Mouse (Mus musculus): ENCODE data around the gene Mbnl2.

Gene Mbnl2

GRCm38 (mm10) chr14:120275246-120276238 lies at the start of gene Mbnl2:
Mbnl2 (plus strand) TSS chr14:120275669.
- in situ Hi-C loops (cut with MboI; ENCODE audit: unreplicated experiment in 2 of 2) = loop anchor here (5.0 to 25.0 kb wide), 8 partner anchors 52 to 1837 kb away; partner anchors contain the start of genes Ipo5 (in 2 of the 2), Cldn10 (in 1 of the 2), Rap2a (in 1 of the 2) and Tm9sf2 (in 1 of the 2)

DNA sequence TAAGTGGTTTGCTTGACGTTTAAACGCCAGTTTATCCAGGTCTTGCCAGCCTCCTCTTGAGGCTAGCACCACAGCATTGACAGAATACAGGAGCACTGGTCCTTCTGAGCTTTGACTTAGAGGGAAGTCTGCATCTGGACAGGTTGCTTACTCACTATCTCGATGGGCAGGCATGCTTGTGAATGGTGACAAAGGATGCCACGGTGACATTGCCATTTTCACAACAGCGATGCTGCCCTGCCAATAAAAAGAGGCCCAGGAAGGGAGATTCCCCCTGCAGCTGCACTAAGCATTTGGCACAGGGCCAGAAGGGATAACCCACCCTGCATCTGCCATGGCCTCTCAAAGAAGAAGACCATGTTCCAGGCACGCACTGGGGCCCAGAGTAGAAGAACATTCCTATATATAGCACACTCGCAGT lies 43.4 kb upstream of the Mbnl2 start:
- in situ Hi-C loops (cut with MboI; ENCODE audit: unreplicated experiment in 2 of 2) = no loop called here

GRCm38 (mm10) chr14:120235610-120236009 lies 39.9 kb upstream of the Mbnl2 start:
- in situ Hi-C loops (cut with MboI; ENCODE audit: unreplicated experiment in 2 of 2) = no loop called here

DNA sequence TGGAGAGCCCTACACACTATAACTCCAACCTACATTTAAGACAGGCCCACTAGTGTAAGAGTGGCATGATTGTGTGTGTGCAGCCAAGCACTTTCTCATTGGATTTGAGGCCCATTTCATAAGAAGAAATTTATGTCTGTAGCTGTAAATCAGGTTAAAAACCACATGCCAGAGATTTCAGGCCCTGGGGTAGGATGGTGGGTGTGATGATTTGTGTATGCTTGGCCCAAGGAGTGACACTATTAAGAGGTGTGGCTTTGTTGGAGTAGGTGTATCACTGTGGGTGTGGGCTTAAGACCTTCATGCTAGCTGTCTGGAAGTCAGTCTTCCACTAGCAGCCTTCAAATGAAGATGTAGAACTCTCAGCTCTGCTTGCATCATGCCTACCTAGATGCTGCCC lies 37.0 kb upstream of the Mbnl2 start:
- in situ Hi-C loops (cut with MboI; ENCODE audit: unreplicated experiment in 2 of 2) = no loop called here

GRCm38 (mm10) chr14:120240209-120240608 lies 35.3 kb upstream of the Mbnl2 start:
- in situ Hi-C loops (cut with MboI; ENCODE audit: unreplicated experiment in 2 of 2) = no loop called here

DNA sequence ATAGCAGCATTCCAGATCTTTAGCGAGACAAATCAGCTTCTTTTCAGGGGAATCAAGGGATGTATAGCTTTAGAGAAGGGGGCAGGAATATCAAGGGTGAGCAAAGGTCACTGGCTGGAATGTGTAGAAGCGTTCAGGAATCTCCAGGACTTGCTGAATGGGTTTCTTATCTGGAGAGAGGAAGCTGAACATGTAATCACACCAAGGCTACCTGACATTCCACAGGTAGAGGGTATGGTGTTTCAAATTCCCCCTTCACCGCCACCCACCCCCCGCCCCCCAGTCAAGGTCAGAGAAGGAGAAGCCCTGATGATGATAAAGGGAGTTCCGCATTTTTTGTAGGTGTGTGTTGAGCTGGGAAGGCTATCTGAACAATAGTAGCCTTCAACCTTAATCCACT lies 32.8 kb upstream of the Mbnl2 start:
- in situ Hi-C loops (cut with MboI; ENCODE audit: unreplicated experiment in 2 of 2) = no loop called here

DNA sequence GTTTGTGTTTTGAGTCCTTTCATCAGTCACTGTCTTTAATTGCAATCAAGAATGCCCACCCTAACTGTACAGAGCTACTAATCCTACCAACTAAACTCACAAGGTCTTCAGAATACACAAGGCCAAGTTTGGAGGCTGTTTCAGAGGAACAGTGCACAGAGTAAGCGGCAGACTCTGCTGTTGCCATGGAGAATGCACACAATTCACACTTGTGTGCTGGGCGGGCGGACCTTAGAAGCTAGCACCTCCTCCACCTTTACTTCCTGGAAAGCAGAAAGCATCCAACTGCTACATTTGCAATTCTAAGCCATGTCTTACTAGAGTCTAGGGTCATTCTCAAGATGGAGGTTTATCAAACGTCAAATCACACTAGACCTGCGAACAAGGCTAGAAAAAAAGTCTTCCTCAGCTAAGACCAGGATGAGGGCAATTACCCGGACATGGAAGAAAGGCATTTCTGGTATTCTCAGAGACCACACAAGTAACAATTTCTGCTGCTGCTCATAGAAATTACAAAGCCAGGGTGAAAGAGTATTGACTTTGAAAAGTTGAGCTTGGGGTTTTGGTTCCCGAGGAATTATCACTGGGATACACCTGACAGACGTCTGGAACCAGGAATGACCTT lies 30.3 kb upstream of the Mbnl2 start:
- in situ Hi-C loops (cut with MboI; ENCODE audit: unreplicated experiment in 2 of 2) = no loop called here

DNA sequence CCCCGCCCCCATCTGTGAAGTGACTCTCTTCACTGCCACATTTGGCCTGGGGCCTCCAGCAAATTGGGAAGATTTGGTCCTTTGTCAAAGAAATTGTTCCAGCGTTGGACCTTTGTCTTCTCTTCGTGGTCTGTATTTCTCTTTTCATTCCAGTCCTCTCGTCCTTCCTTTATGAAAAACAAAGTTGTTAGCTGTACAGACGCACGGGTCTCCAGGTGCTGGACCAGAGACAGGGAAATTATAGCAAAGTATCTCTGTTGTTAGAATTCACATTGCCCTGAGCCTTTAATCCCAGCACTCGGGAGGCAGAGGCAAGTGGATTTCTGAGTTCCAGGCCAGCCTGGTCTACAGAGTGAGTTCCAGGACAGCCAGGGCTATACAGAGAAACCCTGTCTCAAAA lies 22.1 kb upstream of the Mbnl2 start:
- in situ Hi-C loops (cut with MboI; ENCODE audit: unreplicated experiment in 2 of 2) = loop anchor here in 1 of 2 experiments (25.0 kb wide), 1 partner anchor 1241 kb away; no protein-coding TSS in a partner anchor

DNA sequence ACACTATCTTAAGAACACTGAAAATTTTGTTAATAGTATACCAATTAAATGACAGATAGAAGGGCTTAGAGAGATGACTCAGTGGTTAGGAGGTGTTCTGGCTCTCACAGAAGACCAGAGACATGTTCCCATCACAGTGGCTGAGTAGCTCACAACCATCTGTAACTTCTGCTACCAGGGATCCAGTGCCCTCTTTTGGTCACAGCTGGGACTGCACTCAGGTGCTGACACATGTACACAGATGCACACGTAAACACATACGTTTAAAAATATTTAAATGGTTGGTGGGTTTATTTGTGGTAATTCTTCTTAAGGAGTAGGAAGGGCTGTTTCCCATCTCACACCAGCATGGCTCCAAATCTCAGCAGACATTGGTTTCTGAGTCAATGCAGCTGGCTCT lies 19.3 kb upstream of the Mbnl2 start:
- in situ Hi-C loops (cut with MboI; ENCODE audit: unreplicated experiment in 2 of 2) = loop anchor here in 1 of 2 experiments (25.0 kb wide), 1 partner anchor 1244 kb away; no protein-coding TSS in a partner anchor

DNA sequence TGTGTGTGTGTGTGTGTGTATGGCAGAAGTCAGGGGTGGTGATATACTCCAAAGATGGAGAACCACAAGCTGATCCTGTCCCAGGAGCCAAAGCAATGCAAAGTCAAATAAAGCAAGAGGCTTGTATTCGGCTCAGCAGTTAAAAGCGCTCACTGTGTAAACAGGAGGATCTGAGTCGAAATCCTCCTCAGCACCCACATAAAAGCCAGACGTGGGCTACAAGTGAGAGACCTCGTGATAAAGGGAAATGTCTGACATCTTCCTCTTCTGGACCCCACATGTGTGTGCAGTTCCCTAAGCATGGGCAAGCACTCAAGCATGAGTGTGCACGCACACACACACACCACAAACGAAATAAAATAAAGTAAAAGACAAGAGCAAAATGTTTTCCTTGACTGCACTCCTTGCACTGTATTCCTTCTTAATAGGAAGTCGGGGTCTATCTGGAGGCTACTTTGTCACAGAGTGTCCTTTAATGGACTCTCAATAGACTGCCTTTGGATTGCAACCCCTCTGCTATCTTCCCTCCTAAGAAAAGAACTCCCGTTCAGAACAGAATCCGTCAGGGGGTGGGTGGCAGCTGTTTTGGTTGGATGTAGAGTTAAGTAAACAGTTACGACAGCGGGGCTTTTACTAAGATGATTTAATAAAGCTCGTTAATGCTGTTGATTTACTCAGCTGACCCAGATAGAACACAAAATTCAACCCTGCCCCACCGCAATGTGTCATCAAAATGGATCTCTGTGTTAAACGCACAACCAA lies 18.7 kb upstream of the Mbnl2 start:
- in situ Hi-C loops (cut with MboI; ENCODE audit: unreplicated experiment in 2 of 2) = loop anchor here in 1 of 2 experiments (25.0 kb wide), 1 partner anchor 1245 kb away; no protein-coding TSS in a partner anchor

- in situ Hi-C loops (cut with MboI; ENCODE audit: unreplicated experiment in 2 of 2) = loop anchor here in 1 of 2 experiments (25.0 kb wide), 1 partner anchor 1245 kb away; no protein-coding TSS in a partner anchor
Observed at GRCm38 (mm10) chr14:120257483-120257882, 18.0 kb upstream of the Mbnl2 start.

DNA sequence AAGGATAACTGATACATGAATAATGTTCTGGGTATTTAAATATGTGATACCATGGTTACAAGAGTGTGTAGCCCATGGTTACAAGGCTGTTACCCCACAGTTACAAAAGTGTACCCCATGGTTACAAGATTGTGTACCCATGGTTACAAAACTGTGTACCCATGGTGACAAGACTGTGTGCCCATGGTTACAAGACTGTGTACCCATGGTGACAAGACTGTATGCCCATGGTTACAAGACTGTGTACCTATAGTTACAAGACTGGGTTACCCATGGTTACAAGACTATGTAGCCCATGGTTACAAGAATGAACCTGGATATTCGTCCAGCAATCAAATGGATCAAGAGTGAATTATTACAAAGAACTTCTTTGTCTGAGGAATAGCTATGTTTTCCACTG lies 16.0 kb upstream of the Mbnl2 start:
- in situ Hi-C loops (cut with MboI; ENCODE audit: unreplicated experiment in 2 of 2) = loop anchor here in 1 of 2 experiments (25.0 kb wide), 1 partner anchor 1247 kb away; no protein-coding TSS in a partner anchor

DNA sequence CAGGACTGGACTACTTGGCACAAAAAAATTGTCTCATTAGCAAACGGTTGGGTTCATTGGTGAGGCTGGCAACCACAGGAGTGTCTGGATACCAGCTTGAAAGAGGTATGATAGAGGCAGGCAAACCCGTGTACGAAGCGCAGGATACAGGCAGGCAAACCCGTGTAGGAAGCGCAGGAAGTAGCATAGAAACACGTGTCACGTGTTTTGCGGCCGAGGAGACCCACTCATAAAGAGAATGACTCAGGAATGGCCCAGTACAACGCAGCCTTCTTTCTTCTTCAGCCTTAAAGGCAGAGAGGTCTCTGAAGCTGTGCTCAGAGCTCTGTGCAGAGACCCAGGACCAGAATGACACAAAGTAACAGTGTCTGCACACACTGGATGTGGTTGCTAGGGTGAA lies 13.9 kb upstream of the Mbnl2 start:
- in situ Hi-C loops (cut with MboI; ENCODE audit: unreplicated experiment in 2 of 2) = loop anchor here (5.0 to 25.0 kb wide), 2 partner anchors 141 to 1249 kb away; no protein-coding TSS in a partner anchor

- in situ Hi-C loops (cut with MboI; ENCODE audit: unreplicated experiment in 2 of 2) = loop anchor here (5.0 to 25.0 kb wide), 2 partner anchors 139 to 1251 kb away; no protein-coding TSS in a partner anchor
Observed at GRCm38 (mm10) chr14:120262660-120263379, 12.6 kb upstream of the Mbnl2 start.

DNA sequence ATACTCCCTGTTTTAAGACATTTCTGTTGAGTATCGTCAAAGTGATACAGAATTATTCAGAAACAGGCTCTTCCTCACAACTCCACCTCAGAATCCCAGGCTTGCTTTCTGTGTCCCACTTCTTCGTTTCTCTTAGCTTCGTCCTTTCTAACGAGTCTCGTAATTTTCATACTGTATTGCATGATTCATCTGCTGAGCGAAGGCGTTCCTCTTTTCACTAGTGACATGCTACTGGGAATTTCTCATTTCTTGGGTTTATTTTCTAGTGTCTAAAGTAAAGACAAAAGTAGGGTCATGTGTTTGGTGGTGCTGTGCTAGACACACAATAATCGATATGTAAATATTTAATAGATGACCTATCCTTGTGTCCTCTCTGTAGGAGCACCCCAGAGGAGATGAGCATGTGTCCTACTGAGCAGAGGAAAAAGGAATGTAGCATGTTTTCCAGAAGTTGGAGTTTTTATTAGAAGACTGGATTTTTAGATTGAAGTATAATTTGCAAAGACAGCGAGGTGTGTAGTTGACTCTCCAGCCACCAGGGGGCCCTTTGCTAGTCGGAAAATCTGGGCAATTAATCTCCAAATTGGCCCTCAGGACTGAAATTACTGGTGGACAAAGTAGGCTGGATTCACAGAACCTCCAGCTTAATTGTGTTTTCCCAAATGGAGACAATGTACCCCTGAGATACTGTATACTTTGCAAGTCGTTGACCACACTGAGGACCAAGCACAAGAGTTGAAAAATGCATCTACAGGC lies 11.9 kb upstream of the Mbnl2 start:
- in situ Hi-C loops (cut with MboI; ENCODE audit: unreplicated experiment in 2 of 2) = loop anchor here (5.0 to 25.0 kb wide), 2 partner anchors 139 to 1251 kb away; no protein-coding TSS in a partner anchor

DNA sequence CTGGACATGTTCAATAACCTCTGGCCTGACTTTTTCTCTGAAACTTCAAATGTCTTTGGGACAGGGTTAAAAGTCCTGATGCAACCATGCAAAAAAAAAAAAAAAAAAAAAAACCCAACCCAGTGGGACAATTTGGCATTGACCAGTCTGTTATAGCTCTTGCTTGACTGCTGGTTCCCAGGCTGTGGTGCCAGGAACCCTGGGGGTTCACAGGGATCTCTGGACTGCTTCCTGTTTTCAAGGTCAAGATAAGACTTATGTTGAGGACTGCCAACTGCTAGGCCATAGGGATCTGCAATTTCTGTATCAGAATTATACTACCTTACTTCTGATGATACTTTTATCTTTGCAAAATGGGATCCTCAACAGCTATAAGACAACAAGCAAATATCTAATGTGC lies 9.6 kb upstream of the Mbnl2 start:
- in situ Hi-C loops (cut with MboI; ENCODE audit: unreplicated experiment in 2 of 2) = loop anchor here in 1 of 2 experiments (5.0 to 25.0 kb wide), 2 partner anchors 136 to 1254 kb away; no protein-coding TSS in a partner anchor

DNA sequence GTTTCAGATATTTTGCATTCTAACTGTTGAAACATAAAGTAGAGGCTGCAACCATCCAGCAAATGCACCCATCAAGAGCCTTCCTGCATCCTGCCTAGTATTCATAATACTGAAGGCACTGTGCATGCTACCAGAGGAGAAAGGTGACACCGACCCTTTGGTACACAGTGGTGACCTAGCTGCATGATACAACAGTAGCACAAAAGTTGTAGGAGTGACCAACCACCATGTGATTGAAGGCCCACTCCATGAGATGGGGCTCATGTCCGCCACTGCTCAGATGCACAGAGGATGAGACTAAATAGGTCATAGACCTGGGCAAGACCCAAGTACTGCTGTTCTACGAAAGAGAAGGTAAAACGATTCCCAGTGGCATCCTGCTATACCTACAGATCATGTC lies 8.3 kb upstream of the Mbnl2 start:
- in situ Hi-C loops (cut with MboI; ENCODE audit: unreplicated experiment in 2 of 2) = loop anchor here in 1 of 2 experiments (5.0 to 25.0 kb wide), 2 partner anchors 135 to 1255 kb away; no protein-coding TSS in a partner anchor

GRCm38 (mm10) chr14:120270031-120270430 lies 5.4 kb upstream of the Mbnl2 start:
- in situ Hi-C loops (cut with MboI; ENCODE audit: unreplicated experiment in 2 of 2) = loop anchor here (10.0 to 25.0 kb wide), 4 partner anchors 205 to 1485 kb away; partner anchors contain the start of genes Cldn10 (in 1 of the 2) and Rap2a (in 1 of the 2)
